Mouse (Mus musculus) cerebellum, adult 11 months (tissue): ENCODE data around the gene Abcb5.
A peak's percentile ranks its signal among the peaks of the same experiment; 100 is the strongest.
"Not testable (repeated sequence)": the region's sequence is repeated elsewhere in the genome, so short reads cannot be mapped to it uniquely, and the experiment has no call there.

Source experiments
- DNase-seq: peaks from one replicate; pipeline ENCODE4 v3.0.0; 2022

The Abcb5 gene

DNA sequence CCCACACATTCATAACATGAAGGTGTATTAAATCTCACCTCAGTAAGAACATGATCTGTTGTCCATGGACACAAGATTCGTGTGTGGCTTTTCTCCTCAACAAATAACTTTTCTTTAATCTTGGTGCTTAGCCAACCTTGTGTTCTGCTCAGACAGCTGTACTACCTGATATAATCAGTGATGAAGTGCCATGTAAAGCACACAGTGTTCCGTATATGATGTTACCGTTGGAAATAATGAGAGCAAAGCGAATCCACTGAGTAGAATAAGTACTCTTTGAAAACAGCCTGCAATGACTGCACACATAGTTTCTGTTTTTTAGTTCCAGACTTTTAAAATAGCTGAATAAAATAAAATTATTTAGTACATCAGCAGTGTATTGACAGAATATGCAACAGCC, at the start of gene Abcb5:
TSS of gene Abcb5 (minus strand) at position 101 of the 400 bp plus-strand sequence.
- DNase-seq = no peak

DNA sequence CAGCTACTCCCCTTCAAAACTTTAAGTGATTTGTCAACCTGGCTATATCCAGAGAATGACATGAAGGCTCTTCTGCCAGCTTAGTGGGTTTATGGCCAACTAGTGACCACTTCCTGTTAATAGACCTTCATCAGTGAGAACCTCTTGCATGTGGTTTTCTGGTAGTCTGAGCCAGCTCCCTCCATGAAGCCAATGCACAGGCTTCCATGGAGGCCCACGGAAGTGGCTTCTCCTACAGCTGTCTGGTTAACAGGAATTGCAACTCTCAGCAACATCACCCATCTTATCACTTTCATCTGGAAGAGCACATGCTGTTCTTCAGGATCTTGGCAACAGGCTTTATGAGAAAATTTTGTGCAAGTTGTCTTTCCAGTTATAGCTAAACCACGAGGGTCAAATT, 33.0 kb upstream of the Abcb5 start:
- DNase-seq = no peak

DNA sequence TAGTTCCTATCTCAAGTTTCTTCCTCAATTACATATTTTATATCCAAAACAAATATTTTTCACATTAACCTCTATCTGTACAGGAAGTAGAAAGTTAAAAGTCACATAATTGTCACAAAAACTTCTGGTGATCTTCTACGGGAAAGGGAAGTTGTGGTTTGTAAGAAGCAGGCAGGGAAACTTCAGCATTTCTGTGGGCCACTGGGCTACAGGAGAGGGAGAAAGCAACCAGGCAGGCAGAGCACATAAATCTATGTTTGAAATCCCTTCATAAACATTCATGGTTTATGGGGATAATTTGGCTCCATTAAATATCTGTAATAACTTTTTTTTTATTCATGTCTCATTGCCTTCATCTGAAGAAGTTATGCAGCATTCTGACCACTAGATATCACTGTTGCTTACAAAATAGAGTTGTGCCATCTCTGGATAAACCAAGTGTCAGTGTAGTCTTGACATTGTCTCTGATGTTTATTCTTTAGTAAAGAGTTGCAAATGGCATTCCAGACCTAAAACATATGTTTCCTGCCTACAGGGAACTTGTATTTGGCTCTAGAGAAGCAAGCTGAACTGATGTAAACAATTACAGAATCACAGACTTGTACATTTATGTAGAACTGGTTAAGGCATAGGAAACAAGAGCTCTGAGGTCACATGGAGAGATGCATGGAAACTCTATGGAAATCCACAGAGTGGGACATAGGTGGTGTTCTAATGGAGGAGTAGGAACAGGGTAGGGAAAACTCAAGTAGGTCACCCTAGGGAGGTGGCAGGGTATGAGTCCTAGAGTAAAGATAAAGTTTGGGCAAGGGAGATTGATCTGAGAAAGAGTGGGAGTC, 28.3 kb upstream of the Abcb5 start:
- DNase-seq = no peak

DNA sequence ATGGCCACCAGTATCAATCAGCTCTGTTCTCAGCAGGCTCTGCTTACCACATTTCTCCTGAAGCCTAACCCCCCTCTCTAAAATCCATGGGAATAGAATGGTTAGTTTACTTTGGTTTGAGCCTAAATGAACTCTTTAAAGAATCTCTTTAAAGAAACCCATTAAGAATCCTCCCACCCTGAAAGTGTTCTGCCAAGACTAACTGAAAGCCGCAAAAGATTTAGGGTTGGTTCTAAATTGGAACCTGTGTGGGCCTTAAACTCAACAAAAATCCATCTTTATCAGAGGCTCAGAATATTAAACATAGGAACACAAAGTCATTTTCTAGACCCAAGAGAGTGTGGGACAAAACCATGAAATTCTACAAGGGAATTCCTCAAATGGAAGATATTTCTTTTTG, 18.6 kb upstream of the Abcb5 start:
- DNase-seq = no peak

DNA sequence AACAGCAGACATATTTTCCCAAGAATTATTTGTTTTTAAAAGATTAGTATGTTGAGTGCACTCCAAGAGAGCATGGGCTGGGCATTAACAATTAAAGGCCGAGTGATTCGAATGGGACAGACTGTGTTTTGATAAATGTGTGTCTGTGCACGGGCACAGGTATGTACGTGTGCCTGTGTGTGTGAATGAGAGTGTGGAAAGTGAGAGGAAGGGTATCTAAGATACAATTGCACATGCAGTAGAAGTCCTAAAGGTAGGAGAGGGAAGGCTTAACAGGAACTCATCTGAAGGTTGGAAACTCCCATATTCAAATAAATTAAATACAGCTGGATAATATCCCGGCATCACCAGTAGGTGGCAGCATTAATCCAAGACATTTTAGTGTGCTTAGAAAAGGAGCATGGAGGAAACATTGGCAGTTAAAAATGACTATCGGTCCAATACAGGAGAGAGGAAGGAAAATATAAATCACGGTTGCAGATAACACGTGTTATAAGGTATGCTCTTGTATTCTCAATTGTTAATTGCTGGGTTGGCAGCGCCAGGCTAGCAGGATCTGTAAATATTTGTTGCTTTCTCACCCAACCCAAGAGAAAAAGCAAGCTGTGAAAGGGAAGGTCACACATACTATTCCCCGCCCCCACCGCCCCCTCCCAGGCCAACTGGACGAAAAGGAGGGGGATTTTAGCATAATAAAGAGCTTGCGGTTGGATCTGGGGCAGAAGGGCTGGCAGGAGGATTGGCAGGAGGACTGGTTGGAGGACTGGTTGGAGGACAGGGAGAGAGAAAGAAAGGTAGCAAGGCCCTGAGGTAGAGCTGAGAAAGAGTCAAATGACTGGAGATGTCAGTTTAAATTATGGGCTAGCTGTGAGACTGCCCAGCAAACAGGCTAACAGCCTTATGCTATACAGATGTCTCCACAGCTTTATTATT, 35.6 kb downstream of the Abcb5 start:
- peak; percentile 11 for DNase-seq

DNA sequence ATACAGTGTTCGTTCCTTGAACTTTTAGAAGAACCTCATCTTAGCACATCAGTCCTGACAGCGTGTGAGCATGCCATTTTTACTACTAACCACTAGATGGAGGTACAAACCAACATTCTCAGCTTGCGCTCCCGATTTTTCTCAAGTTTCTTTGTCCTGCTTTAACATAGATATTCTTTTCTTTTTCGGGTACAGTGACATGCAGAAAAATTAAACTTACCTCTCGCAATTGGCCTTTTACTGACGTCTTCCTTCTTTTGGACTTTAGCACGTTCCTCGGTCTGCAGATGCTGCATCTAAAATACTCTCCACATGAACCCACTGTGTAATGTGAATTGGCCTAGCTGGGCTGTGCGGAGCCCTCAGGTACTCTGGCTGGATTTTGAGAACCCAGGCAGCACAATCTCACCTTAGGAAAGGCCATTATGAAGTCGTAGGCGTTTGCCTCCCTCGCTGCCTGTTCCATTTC, 39.4 kb downstream of the Abcb5 start:
- no peak for DNase-seq

DNA sequence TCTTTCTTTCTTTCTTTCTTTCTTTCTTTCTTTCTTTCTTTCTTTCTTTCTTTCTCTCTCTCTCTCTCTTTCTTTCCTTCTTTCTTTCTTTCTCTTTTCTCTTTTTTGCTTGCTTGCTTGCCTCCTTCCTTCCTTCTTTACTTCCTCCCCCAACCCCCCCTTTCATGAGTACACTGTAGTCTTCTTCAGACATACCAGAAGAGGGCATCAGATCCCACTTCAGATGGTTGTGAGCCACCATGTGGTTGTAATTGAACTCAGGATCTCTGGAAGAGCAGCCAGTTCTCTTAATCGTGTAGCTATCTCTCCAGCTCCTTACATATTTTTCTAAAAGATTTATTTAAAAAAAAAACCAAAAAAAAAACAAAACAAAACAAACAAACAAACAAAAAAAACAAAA, 42.3 kb downstream of the Abcb5 start:
- DNase-seq = not testable (repeated sequence)

DNA sequence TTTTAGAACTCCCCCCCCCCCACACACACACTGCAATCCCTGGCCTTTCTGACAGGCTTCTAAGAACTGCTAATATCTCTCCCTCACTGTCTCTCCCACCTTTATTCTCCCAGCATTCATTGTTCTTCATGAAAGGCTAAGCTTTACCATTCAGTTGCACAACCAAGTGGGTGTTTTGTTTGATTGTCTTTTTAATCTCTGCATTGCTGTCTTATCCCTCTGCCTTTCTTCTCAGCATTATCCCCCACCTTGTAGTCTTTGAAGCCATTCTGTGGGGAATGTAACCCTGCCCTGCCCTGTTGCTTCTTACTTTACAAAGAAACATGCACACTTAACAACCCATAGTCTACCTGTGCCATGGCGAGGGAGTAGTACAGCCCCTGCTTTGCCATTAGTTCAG, 48.5 kb downstream of the Abcb5 start:
- no peak for DNase-seq

DNA sequence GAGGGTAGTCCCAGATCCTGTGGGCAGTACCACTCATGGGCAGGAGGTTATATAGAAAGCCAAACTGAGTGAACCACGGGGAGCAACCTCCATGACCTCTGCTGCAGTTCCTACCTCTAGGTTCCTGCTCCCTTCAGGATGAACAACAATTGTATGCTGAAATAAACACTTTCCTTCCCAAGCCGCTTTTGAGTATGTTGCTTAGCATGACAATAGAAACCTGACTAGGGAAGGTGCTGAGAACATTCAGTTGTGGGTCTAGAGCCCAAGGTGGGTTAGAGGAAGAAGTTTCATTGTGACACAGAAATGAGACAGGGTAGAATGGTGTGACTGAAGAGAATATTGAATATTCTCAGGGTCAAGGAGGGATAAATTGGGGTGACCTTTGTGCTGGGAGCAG, 55.9 kb downstream of the Abcb5 start:
- no peak for DNase-seq

DNA sequence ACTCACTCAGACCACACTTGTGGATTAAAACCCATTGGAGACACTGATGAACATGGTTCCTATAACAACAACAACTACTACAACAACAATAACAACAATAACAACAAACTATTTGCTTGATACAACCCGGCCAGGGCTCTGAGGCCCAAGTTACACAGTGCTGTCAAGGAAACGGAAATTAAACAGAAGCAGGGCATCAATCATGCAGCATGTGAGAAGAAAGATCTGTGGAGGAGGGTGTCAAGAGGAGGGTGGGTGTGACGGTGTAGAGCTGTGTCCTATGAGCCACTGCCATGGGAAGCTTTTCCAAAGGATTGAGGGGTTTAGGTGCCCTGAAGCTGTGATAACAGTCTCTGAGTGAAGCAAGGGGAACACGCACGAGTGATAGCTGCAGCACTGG, 64.0 kb downstream of the Abcb5 start:
- no peak for DNase-seq

DNA sequence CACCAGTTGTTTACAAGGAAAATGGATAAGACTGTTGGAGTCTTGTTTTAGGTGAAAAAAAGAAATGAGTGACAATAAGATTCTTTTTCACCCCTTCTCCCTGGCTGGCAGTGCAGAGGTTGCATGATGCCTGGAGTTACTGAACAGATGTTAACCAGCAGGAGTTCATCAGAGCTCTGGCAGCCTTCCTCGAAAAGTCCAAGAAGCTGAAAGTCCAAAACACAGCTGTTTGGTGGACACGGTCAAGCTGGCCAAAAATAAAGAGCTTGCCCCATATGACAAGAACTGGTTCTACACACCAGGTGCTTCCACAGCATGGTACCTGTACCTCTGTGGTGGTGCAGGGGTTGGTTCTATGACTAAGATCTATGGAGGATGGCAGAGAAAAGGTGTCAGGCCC, 78.3 kb downstream of the Abcb5 start:
- DNase-seq = no peak

DNA sequence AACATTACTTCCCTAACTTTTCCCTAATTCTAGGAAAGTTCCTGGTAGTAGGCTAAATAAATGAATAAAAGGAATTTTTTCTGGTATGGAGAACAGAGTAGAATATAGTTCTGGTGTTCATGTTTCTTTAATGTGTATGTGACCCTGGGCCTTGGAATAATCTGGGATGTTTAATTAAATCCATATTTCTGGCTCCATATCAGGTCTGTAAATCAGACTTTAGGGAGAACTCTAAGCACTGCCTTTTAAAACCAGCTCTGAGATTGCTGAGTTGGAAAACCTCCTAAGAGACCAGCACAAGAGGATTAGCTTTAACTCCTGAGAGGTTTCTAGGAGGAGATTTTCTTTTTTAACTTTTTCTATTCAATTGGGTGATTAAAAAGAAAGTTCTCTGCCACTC, 83.4 kb downstream of the Abcb5 start:
- no peak for DNase-seq

DNA sequence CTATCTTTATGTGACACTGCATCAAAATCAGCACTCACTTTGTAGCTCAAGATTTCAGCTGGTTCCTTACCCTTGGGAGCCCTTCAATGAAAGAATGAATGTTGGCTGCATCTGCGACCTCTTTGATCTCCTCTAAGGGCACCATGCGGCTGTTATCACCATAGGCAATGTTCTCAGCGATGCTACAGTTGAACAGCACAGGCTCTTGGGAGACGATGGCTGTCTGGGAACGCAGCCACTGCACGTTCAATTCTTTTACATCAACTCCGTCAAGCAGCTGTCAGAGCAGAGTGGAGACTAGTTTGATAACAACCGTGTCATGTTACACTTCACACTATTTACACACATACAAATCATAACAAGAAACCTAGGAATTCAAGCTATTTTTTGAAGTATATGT, 93.5 kb downstream of the Abcb5 start:
- DNase-seq = no peak

DNA sequence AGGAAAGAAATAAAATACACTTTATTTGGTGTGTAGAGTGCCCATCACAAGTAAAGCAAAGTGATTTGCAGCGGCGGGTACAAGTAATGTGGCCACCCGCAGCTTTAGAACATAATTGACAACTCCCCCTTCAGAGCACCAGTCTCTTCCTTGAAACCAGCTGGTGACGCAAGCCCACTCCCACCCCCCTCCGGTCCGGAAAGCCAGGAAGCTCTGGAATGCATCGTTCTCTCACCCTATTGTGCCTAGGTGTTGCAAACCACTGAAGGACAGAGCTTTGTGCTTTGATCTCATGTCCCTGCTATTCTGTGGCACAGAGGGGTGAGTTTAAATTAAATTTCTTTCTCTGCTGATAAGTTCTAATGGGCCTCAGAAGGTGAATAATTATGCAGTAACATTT, 110.1 kb downstream of the Abcb5 start:
- DNase-seq = no peak

DNA sequence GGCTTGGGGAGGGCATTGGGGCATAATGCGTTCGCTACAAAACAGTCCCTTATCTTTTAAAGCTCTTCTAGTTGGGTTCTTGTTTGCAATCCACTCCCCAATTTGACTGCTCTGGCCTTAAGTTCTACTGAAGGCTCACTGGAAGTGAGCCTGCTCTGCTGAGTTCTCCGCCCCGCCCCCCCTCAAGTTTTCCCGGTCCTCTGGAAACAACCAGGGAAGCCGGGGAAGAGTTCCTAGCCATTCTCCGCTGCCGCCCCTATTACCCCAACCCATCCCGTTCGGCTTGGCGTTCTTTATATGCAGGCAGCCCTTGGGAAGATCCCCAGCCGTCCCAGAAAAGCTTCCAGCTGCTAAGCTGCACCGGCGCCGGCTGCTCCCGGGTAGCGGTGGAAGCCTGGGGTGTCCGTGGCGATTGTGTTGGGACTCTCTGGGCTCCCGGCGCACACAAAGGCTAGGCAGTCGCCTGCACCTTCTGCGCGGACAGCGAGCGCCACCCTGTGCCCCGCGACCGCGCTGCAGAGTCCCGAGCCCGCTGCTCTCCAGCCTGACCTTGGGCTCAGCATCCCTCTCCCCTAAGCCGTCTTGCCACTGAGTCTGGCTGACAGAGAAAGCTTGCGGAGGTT, 111.3 kb downstream of the Abcb5 start:
- DNase-seq = peak; percentile 25

DNA sequence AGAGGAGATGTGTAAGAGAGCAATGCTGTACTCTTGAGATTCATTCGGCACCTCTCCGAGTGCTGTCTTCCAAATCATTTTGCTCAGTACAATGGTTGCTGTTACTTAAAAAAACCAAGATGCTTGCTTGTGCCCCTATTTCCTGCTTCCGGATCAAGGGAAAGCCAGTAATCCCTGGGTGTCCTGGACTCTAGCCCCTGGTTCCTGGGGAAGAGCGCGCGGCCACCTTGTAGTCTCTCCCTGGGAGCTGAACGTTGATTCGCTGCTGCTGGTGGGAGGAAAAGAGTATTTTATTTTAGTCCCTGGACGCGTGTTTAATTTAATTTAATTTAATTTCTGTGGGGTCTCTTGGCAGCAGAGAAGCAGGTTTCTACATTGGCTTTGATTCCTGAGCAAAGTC, 111.8 kb downstream of the Abcb5 start:
- DNase-seq = no peak

DNA sequence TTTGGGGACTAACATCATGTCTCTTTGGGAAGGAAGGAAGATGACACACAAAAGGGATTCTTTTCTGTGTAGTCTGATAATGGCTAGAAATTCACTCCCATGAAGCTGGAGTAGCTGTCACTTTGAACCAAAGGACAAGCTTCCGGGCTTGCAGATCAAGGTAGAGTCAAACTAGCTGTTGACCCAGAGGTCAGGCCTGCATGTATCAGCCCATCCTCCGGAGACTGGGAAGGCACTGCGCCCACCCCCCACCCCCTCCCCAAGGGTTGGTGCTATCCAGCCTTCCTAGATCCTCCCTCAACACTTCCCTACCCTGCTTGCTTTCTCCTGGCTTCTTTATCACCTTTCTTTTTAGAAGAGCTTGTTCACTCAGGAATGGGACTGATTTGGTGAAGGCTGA, 112.9 kb downstream of the Abcb5 start:
- no peak for DNase-seq

DNA sequence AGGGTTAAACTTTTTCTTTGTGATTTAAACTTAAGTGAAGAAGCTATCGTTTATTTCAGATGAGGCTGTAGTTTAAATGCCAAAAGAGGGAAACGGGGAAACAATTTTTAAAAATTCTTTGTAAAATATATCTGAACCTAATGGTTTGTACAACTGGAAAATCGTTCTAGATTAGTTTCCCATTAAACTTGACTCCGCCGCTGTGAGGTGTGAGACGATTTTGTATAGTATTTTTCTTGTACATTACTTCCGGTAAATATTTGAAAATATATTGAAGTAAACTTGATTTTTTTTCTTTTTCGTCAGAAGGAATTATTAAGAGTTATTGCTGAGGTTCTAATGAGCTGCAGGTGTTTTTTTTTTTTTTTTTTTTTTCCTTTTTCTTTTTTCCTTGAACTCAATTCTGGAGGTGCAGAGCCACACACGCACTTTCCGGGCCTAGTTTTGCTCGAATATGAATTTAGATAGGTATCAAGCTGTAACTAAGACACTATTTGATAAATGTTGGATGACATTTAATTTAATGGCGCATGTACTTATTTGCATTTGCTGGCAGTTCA, 115.3 kb downstream of the Abcb5 start:
- DNase-seq = no peak

DNA sequence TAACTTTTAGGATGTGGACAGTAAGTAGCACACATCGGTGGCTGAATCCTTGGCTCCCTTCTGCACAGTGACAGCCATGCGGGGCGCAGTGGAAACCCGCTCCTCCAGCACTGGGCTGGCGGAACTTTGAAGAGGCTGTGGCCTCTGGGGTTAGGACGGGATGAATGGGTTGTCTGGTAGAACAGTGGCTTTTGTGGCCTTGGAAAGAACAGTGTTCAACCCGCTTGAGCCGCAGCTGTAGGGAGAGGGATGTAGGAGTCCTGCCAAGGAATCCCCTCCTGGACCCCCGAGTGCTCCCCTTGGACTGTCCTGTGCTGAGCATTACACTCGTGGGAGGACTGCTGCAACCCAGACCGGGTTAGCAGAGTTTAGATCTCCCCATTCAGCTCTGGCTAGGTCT, 116.2 kb downstream of the Abcb5 start:
- no peak for DNase-seq

DNA sequence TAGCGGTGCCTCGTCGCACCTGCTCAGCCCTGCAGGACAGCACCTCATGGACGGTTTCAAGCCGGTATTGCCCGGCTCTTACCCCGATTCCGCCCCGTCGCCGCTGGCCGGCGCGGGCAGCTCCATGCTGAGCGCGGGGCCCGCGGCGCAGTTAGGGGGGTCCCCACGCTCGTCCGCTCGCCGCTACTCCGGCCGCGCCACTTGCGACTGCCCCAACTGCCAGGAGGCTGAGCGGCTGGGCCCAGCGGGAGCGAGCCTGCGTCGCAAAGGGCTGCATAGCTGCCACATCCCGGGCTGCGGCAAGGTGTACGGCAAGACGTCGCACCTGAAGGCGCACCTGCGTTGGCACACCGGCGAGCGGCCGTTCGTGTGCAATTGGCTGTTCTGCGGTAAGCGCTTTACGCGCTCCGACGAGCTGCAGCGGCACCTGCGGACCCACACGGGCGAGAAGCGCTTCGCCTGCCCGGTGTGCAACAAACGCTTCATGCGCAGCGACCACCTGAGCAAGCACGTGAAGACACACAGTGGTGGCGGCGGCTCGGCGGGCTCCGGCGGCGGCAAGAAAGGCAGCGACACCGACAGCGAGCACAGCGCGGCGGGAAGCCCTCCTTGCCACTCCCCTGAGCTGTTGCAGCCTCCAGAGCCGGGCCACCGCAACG, 116.9 kb downstream of the Abcb5 start:
- no peak for DNase-seq

DNA sequence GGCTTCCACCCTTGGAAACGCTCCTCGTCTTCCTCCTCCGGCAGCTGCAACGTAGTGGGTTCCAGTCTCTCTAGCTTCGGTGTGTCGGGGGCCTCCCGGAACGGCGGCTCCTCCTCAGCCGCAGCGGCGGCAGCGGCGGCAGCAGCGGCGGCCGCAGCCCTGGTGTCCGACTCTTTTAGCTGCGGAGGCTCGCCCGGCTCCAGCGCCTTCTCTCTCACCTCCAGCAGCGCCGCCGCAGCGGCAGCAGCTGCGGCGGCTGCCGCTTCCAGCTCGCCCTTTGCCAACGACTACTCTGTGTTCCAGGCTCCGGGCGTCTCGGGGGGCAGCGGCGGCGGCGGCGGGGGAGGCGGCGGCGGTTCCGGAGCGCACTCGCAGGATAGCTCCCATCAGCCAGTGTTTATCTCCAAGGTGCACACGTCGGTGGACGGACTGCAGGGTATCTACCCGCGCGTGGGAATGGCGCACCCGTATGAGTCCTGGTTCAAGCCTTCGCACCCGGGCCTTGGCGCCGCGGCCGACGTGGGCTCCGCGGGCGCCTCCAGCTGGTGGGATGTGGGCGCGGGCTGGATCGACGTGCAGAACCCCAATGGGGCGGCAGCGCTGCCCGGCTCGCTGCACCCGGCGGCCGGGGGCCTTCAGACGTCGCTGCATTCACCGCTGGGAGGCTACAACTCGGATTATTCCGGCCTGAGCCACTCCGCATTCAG, 117.6 kb downstream of the Abcb5 start:
- DNase-seq = no peak
